Mouse (Mus musculus) embryonic facial prominence, embryonic 13.5 days (tissue): ENCODE data around the gene Ywhah. TPM values are rescaled to one million over a fixed set of nuclear protein-coding genes. Genes with fewer than 3 reads are reported as not detected.
A peak's percentile ranks its signal among the peaks of the same experiment; 100 is the strongest.

Source experiments
- ATAC-seq: fragments of 200-750 bp; cut with Nextera tagmentation; 2 replicates; pipeline ENCODE4 v1.8.0; 2017; ENCODE audit warnings: low read depth; ENCODE audit not compliant: insufficient number of reproducible peaks, insufficient read depth, low FRiP score, low TSS enrichment
- H3K27ac ChIP-seq: fragments of 300-500 bp; sonication (generic); 2 replicates; pipeline ENCODE4 v1.5.1; 2015; ENCODE audit warnings: moderate library complexity, mild to moderate bottlenecking, inconsistent platforms
- H3K27me3 ChIP-seq: fragments of 300-500 bp; sonication (generic); 2 replicates; pipeline ENCODE4 v1.6.1; 2015; ENCODE audit warnings: mild to moderate bottlenecking, inconsistent platforms
- H3K36me3 ChIP-seq: fragments of 300-500 bp; sonication (generic); 2 replicates; pipeline ENCODE4 v1.6.1; 2015; ENCODE audit warnings: mild to moderate bottlenecking, inconsistent platforms
- H3K4me1 ChIP-seq: fragments of 300-500 bp; sonication (generic); 2 replicates; pipeline ENCODE4 v1.6.1; 2015; ENCODE audit warnings: inconsistent platforms
- H3K4me2 ChIP-seq: fragments of 300-500 bp; sonication (generic); 2 replicates; pipeline ENCODE4 v1.6.1; 2015; ENCODE audit warnings: moderate library complexity, mild to moderate bottlenecking, inconsistent platforms
- H3K4me3 ChIP-seq: fragments of 300-500 bp; sonication (generic); 2 replicates; pipeline ENCODE4 v1.5.1; 2015; ENCODE audit warnings: mild to moderate bottlenecking, inconsistent platforms
- H3K9ac ChIP-seq: fragments of 300-500 bp; sonication (generic); 2 replicates; pipeline ENCODE4 v1.6.1; 2015; ENCODE audit warnings: mild to moderate bottlenecking, inconsistent platforms
- H3K9me3 ChIP-seq: fragments of 300-500 bp; sonication (generic); 2 replicates; pipeline ENCODE4 v1.6.1; 2016; ENCODE audit warnings: inconsistent platforms
- WGBS: fragments of 180-500 bp; shearing (Covaris S2); methylation state at CpG from one replicate; pipeline ENCODE4 v1.1.7; 2015; ENCODE audit warnings: mixed read lengths; 5-methylcytosine and 5-hydroxymethylcytosine counted together
- polyA plus RNA-seq: library from polyadenylated mRNA; unstranded; fragments of >200 nt; fragmentation: Nextera tagmentation; extraction: Ambion mirVana; gene quantifications from 2 replicates; pipeline ENCODE4 v1.2.1, GENCODE M21; 2015

Ywhah gene
- polyA plus RNA-seq, 1 experiment from 2014 or later = 384 TPM

DNA sequence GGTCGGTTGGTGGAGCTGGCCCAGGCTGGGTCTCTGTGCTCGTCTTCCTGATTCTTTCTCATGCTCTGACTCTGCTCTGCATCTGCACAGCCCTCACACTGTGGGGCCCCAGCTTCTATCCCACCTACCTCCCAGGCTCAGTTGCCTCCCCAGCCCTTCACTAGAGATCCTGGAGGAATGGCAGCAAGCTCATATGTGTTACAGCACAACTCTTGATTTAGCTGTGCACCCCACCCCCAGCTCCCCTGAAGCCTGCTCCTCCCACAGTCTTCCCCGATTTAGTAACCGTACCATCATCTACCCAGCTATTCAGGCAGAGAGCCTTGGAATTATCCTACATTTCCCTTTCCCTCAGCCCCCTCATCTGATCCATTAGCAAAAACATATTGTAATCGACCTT is 17.5 kb upstream of the Ywhah start:
- no peak overlapping the region for H3K27ac ChIP-seq
- ATAC-seq = no peak
- no peaks in the 10 kb centered on the region for H3K27me3 ChIP-seq
- H3K36me3 ChIP-seq = no peaks in the 10 kb centered on the region
- H3K4me1 ChIP-seq = no peaks in the 10 kb centered on the region
- H3K9ac ChIP-seq = no peak overlapping the region
- H3K9me3 ChIP-seq = no peaks in the 10 kb centered on the region
- H3K4me3 ChIP-seq = no peak overlapping the region
- 71% methylated on average over 5 of the region's 5 CpGs for WGBS
- no peak overlapping the region for H3K4me2 ChIP-seq

DNA sequence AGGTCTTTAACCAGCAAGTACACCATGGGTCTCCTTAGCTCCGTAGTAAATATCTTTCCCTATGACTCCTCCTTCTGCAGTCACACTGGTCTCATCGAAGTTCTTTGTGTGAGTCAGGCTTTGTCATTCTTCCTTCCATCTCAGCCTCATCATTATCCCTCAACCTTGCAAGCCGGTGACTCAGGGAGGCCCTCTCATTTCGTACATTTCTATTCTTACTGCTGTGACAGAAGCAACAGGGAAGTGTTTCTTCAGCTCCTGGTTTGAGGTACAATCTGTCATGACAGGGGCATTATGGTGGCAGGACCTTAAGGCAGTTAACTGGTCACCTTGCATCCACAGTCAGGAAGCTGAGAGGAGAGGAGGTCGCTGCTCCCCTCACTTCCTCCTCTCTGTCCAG is 15.8 kb upstream of the Ywhah start:
- Histone ChIP-seq H3K4me3 (no peak overlapping the region), H3K36me3 (no peaks in the 10 kb centered on the region), H3K9ac (no peak overlapping the region), H3K27ac (no peak overlapping the region), H3K27me3 (no peaks in the 10 kb centered on the region), H3K9me3 (no peaks in the 10 kb centered on the region), H3K4me1 (no peaks in the 10 kb centered on the region), H3K4me2 (no peak overlapping the region)
- no peak for ATAC-seq
- 86% methylated on average over 5 of the region's 5 CpGs for WGBS

DNA sequence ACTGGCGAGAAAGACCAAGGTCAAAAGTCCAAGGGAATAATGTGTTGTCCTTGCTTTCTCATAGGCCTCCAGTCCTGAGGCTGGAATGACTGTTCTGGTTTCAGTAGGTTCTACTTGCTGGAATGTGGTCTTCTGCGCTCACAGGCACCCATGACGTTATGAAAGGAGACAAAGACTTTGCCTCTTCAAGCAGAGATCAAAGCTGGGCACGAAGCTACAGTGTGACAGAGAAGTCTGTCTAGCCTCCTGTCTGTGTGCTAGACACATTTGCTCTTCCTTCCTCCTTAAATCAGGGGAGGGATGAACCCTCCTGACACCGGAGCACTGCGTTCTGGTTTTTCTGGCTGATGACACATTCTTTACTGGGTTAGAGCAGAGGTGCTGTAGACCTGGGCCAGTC is 15.1 kb upstream of the Ywhah start:
- H3K27me3 ChIP-seq = no peaks in the 10 kb centered on the region
- 74% methylated on average over 6 of the region's 6 CpGs for WGBS
- H3K4me3 ChIP-seq = no peak overlapping the region
- H3K9me3 ChIP-seq = no peaks in the 10 kb centered on the region
- no peak for ATAC-seq
- no peak overlapping the region for H3K9ac ChIP-seq
- H3K27ac ChIP-seq = no peak overlapping the region
- H3K4me1 ChIP-seq = no peaks in the 10 kb centered on the region
- no peak overlapping the region for H3K4me2 ChIP-seq
- H3K36me3 ChIP-seq = no peaks in the 10 kb centered on the region

DNA sequence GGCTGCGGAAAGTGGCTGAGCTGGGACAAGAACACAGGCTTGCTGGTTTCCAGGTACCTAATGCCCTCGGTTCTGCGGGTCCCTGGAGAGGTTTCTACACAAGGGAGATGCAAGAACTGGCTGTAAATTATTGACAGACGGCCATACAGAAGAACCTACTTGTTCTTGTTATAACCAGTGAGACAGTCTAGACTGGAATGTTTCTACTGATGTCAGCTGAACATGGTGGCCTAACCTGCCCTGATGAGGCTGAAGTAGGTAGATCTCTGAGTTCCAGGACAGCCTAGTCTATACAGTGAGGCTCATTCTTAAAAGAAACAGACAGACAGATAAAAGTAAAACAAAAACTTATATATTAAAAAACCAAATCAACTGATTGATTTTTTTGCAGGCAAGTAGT is 14.5 kb upstream of the Ywhah start:
- Histone ChIP-seq H3K9me3 (no peaks in the 10 kb centered on the region), H3K9ac (no peak overlapping the region), H3K4me1 (no peaks in the 10 kb centered on the region), H3K4me2 (no peak overlapping the region), H3K36me3 (no peaks in the 10 kb centered on the region), H3K27me3 (no peaks in the 10 kb centered on the region), H3K27ac (no peak overlapping the region), H3K4me3 (no peak overlapping the region)
- ATAC-seq = no peak
- WGBS = 69% methylated on average over 4 of the region's 4 CpGs

DNA sequence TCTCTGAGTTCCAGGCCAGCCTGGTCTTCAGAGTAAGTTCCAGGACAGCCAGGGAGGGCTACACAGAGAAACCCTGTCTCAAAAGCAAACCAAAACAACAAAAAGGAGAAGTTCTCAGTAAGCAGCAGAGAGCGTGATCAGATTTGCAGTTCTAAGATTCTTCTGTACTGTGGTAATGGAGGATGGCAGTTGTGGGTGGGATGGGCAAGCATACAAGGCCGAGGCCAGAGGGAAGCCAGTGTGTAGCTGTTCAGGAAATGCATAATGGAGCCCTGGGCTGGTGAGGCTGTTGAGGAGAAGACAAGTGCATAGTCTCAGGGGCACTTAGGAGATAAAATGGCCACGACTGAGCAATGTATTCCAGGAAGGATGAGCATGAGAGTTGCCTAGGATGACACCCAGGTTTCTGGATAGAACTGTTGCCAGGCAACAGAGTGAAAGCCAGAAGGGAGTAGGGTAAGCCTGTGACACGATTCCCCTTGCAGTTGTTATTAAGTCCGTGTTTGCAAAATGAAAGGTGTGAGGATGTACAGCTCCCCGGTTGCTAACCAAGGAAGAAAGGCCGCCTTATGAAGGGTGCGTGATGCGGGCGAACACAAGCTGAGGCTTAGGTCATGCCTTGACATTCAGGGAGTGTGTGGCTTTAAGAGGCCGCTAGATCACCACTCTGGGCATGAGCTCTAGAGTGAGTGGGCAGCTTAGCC is 13.0 kb upstream of the Ywhah start:
- Histone ChIP-seq H3K4me2 (no peak overlapping the region), H3K9me3 (no peaks in the 10 kb centered on the region), H3K36me3 (no peaks in the 10 kb centered on the region), H3K27ac (no peak overlapping the region), H3K9ac (no peak overlapping the region), H3K27me3 (no peaks in the 10 kb centered on the region), H3K4me1 (no peaks in the 10 kb centered on the region; the same call in 1 of the 2 replicates), H3K4me3 (no peak overlapping the region)
- no peak for ATAC-seq
- WGBS = 78% methylated on average over 11 of the region's 11 CpGs

DNA sequence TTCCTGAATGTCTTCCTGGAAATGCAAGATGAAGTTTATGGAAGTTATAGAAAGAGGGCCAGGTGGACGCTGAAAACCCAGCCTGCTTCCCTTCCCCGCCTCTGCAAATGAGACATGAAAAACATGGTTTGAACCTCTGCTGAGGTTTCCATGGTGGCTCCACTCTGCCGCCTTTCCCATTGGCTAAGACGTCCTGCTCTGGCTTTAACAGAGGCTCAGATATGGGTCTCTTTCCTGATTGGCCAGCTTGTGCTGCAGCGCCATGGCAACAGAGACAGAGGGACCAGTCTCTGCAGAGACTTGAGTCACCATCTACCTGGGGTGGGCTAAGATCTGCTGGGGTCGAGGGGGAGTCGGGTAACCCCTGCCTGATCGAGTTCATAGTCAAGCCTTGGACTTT is 11.9 kb upstream of the Ywhah start:
- Histone ChIP-seq H3K27ac (no peak overlapping the region), H3K9me3 (no peaks in the 10 kb centered on the region), H3K4me3 (no peak overlapping the region), H3K4me1 (peaks cover 9% of the 10 kb centered on the region), H3K36me3 (no peaks in the 10 kb centered on the region), H3K4me2 (no peak overlapping the region), H3K27me3 (no peaks in the 10 kb centered on the region), H3K9ac (no peak overlapping the region)
- ATAC-seq = no peak
- WGBS = 21% methylated on average over 8 of the region's 8 CpGs

DNA sequence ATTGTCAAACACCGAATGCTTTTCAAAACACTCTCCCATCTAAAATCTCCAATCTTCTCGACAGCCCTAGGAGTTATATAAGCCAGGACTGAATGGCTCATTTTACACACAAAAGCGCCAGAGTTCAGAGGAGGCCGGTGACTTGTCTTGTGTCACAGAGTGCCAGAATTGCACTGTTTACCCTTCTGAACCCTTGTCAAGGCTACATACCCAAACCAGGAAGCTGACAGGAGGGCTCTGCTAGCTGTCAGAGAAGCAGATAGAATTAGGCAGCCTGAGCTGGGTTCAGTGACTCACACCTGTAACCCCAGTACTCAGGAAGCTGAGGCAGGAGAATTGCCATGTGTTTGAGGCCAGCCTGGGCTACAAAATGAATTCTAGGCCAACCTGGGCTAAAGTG is 11.2 kb upstream of the Ywhah start:
- Histone ChIP-seq H3K4me1 (peaks cover 9% of the 10 kb centered on the region), H3K27me3 (no peaks in the 10 kb centered on the region), H3K9me3 (no peaks in the 10 kb centered on the region), H3K36me3 (no peaks in the 10 kb centered on the region), H3K4me3 (no peak overlapping the region), H3K27ac (no peak overlapping the region), H3K4me2 (no peak overlapping the region), H3K9ac (no peak overlapping the region)
- WGBS = 76% methylated on average over 4 of the region's 4 CpGs
- no peak for ATAC-seq

DNA sequence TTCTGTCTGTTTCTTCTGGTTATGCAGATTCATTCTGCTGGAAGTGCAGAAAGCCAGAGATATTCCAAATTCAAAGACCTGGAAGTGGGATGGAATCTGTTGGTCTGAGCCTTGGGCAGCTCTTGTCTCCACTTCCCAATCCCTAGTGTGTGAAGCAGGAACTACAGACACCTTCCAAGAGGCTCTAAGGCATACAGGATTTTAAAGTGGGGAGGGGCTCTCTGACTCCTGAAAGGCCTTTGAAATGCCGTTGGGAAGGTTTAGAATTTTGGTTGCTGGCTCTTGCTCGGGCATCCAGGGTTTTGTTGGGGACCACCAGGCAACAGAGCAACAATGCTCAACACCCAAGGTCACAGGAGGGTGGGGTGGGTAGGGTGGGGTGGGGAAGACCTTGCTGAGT is 9.3 kb upstream of the Ywhah start:
- no peak overlapping the region for H3K4me3 ChIP-seq
- H3K9ac ChIP-seq = no peak overlapping the region
- ATAC-seq = no peak
- 53% methylated on average over 2 of the region's 2 CpGs for WGBS
- no peak overlapping the region for H3K4me2 ChIP-seq
- H3K27ac ChIP-seq = no peak overlapping the region
- H3K27me3 ChIP-seq = no peaks in the 10 kb centered on the region
- no peaks in the 10 kb centered on the region for H3K9me3 ChIP-seq
- no peaks in the 10 kb centered on the region for H3K36me3 ChIP-seq
- H3K4me1 ChIP-seq = peaks cover 9% of the 10 kb centered on the region

DNA sequence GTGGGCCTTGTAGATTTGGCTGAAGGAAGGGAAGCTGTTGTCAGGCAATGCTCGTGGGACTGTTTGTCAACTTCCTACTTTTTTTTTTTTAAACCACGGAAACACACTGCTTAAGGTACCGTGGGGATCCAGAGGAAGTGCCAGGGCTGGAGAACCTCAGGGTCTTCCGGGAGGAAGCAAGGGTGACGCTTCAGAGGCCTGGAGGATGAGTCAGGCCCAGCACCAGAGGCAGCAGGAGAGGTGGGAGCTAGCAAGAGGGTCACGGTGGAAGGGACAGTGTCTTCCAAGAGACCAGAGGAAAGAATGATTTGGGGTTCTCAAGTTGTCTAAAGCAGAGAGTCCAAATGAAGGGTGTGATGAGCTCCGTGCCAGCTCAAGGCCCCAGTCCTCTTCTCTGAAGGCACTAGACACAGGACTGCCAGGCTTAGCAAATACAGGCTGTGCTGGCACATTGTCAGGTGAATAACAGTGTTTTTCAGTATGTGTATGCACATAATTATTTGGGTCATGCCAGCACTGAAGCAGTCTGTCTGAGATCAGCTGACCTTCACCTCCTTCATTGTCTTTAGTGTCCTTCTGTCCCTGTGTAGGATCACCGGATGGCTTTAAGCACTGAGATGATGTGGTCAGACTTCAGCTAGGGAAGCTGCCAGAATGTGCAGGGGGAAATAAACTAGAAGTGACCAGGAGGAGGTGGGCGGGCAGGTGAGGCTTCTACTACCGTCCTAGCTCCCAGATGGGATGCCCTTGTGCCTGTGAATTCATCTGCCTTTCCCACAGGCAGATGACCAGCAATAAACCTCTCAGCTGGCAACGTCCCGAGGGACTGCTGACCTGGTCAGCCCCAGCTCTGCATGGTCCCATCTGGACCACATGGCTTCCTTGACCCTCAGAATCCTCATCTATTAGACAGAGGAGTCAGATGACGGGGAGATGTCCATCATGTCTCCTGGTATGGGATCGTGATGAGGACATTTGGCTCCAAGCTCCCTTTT is 8.5 kb upstream of the Ywhah start:
- peaks cover 9% of the 10 kb centered on the region for H3K4me1 ChIP-seq
- ATAC-seq = no peak
- H3K9ac ChIP-seq = no peak overlapping the region
- no peaks in the 10 kb centered on the region for H3K27me3 ChIP-seq
- H3K4me2 ChIP-seq = no peak overlapping the region
- H3K36me3 ChIP-seq = no peaks in the 10 kb centered on the region
- H3K9me3 ChIP-seq = no peaks in the 10 kb centered on the region
- no peak overlapping the region for H3K4me3 ChIP-seq
- no peak overlapping the region for H3K27ac ChIP-seq
- WGBS = 75% methylated on average over 14 of the region's 14 CpGs

DNA sequence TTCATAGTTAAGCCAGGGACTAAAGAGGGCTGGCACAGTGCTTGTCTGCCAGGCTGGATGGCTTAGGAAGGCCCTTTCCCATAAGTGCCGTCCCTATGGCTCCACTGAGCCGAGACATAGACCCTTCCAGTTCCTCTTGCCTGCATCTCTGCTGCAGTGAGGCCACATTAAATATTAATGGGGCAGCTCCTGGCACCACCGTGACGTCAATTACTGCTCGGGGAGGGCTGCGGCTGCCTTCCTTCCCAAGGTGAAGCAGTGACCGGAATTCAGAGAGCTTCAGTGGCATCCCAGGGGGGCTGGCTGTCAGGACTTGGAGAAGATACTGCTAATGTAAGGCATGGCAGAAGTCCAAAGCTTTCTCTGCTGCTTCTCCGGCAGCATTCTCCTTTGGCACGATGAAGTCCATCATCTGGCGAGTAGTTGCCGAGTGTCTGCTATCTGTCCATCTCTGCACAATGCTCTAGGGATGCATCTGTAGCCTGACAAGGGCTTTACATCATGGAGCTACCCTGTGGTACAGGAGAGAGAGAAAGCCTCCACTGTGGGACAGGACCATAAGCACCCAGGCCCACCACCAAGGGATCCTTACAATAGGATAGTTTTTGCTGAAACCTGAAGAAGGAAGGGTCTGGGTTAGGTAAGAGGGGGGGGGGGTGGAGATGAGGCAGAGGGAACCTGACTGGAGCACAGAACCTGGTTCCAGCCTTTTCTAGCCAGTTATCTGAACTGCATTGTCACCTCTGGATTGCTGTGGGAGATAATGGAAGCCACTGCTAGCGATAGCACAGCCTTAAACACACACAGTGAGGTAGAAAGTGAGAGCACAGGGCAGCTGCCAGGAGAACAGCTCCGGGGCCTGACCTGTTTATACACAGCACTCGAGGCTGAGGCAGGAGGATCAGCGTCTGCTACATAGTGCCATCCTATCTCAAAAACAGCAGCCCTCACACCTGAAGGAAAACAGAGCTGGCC is 7.2 kb upstream of the Ywhah start:
- WGBS = 38% methylated on average over 15 of the region's 15 CpGs
- H3K27me3 ChIP-seq = no peaks in the 10 kb centered on the region
- H3K27ac ChIP-seq = no peak overlapping the region
- H3K4me3 ChIP-seq = no peak overlapping the region
- no peaks in the 10 kb centered on the region for H3K36me3 ChIP-seq
- H3K9ac ChIP-seq = 0 out of 2 replicates have a peak overlapping the region, but pooled peaks have one; percentile 21
- ATAC-seq = no peak
- no peaks in the 10 kb centered on the region for H3K9me3 ChIP-seq
- H3K4me1 ChIP-seq = peaks cover 9% of the 10 kb centered on the region
- H3K4me2 ChIP-seq = no peak overlapping the region

DNA sequence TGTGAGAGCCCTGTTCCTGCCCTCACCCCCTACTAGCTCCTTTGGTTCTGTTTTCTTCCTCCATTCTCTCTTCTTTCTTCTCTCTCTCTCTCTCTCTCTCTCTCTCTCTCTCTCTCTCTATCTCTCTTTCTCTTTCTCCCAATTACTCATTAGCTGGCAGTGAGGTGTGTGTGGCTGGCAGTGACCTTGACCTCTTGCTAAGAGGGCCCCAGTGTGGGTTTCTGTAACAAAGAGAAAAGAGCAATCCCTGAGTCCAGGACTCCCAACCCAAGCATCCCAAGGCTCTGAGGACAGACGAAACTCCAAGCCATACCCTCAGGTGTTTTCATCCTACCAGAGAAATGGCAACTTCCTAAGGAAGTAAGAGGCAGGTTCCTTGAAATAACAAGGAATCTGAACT is 4.5 kb upstream of the Ywhah start:
- H3K4me3 ChIP-seq = no peak overlapping the region
- ATAC-seq = no peak
- H3K4me2 ChIP-seq = no peak overlapping the region
- H3K9ac ChIP-seq = no peak overlapping the region
- no peak overlapping the region for H3K27ac ChIP-seq
- peaks cover 9% of the 10 kb centered on the region for H3K4me1 ChIP-seq
- WGBS = 56% methylated on average over 1 of the region's 1 CpGs
- H3K27me3 ChIP-seq = no peaks in the 10 kb centered on the region
- H3K9me3 ChIP-seq = no peaks in the 10 kb centered on the region
- H3K36me3 ChIP-seq = no peaks in the 10 kb centered on the region
